Mouse (Mus musculus) cerebellum, postnatal 25 days (tissue): ENCODE data around the gene Hoxd10.
A peak's percentile ranks its signal among the peaks of the same experiment; 100 is the strongest.

Experiments
- DNase-seq, 2 experiments: peaks; one replicate each; pipeline ENCODE4 v3.0.0; 2021; ENCODE audit warnings: mixed read lengths in 2 of 2

Gene Hoxd10

GRCm38 (mm10) chr2:74711721-74712621 is 20.2 kb downstream of the Hoxd10 start, which contains the start of the genes Hoxd3 and Hoxd4:
Gene Hoxd3 (plus strand): TSS chr2:74711927.
Gene Hoxd4 (plus strand): TSS chr2:74711929.
- no peak for DNase-seq

DNA sequence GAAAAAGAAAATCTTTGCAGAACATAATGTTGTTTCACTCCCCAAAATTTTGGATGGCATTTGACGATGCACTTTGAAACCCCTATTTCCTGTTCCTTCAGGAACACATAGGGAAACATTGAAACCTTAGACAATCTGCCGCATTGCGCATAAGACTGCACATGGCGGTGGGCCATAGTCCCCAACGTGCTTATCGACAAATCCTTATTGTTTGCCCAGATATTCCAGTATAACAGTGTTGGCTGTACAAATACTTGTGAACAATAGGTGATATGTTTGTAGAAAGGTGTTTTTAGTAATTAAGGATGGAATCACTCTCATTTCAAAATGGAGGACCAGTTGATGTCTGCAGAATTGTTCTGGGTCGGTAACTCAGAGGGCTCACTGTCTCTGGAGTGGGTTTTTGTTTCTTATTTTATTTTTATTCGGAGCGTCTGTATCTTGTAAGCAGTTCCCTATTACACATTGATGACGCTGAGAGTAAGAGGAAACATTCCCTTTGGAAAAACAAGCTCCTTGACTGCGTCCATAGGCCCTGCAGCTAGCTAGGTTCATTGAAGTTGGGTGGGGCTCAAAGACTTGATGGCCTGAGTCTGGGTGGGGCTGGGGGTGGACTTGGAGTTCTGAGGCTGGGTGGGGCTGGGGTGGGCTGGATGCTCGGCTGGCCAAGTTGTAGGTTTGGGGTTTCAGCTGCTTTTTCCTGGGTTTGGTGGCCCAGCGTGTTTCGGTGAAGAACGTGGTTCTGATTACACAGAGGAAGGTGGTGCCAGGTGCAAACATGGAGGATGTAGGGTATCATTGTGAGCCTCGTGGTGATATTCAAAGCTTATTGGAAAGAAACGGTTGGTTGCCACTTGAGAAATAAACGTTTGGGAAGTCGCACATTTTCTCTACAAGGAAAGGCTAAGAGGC is 21.8 kb downstream of the Hoxd10 start:
- DNase-seq: no peak

DNA sequence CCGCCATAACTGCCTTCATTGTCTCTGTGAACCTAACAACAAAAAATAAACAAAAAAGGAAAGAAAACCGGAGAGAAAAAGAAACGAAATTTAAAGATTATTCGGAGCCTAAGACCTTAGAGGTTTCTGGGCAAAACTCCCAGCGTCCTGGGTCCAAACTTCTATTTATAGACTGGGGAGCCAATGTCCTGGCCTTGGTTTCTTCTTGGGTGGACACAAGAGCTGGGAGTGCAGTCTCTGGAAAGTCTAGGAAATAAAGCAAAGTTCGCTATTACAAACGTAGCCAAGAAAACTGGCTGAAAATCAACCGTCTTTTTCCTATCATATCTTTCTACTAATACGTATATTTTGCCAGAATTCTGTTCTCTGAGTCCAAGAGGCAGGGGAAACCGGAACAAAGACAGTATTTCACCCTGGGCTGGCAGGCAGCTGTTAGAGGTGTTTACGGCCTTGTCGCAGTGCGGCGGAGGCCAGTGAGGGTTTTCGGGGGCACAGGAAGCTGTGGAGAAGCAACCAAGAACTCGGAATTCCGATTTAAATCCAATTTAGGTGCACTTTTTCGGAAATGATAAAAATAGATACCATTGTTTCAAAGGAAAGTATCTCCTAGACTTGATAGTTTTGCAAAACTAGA is 22.5 kb downstream of the Hoxd10 start:
- DNase-seq: no peak

GRCm38 (mm10) chr2:74714881-74715280 is 23.2 kb downstream of the Hoxd10 start:
- DNase-seq: no peak

GRCm38 (mm10) chr2:74715504-74716241 is 23.9 kb downstream of the Hoxd10 start:
- DNase-seq: peak; percentile 62 to 81

DNA sequence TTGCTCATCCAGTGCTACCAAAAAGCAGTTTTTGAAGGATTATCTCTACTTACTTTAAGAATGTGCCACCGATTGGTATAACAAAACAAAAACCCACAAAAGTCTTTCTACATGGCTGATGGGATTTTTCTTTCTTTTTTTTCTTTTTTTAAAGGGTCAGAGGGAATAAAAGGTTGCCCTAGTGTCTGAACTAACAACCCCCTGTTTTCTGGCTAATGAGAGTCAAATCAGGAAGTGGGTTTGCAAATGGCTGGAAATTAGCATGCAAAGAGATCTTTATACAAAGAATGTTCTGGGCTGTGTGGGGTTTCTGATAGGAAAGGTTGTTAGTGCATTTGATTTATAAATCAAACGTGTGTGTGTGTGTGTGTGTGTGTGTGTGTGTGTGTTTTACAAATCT is 28.7 kb downstream of the Hoxd10 start:
- DNase-seq: no peak

GRCm38 (mm10) chr2:74720955-74721491 is 29.3 kb downstream of the Hoxd10 start:
- no peak for DNase-seq

DNA sequence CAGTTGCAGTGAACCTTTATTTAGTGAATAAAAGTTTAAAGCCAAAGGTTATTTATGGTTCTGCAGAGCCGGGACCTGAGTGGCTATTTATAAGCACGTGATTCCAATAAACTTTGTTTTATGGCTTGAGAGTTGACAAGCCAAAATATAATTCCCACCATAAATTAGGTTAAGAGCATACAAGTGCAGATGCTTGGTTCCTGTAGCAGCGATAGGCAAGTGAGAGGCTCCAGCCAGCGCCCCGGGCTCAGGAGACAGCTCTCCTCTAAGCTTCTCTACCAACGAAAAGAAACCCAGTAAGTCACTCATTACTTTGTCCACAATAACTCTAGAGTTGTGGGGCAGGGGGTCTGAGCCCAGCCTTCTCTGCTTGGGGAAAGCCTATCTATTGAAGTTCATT is 30.2 kb downstream of the Hoxd10 start:
- no peak for DNase-seq

GRCm38 (mm10) chr2:74722949-74723348 is 31.2 kb downstream of the Hoxd10 start:
- no peak for DNase-seq

DNA sequence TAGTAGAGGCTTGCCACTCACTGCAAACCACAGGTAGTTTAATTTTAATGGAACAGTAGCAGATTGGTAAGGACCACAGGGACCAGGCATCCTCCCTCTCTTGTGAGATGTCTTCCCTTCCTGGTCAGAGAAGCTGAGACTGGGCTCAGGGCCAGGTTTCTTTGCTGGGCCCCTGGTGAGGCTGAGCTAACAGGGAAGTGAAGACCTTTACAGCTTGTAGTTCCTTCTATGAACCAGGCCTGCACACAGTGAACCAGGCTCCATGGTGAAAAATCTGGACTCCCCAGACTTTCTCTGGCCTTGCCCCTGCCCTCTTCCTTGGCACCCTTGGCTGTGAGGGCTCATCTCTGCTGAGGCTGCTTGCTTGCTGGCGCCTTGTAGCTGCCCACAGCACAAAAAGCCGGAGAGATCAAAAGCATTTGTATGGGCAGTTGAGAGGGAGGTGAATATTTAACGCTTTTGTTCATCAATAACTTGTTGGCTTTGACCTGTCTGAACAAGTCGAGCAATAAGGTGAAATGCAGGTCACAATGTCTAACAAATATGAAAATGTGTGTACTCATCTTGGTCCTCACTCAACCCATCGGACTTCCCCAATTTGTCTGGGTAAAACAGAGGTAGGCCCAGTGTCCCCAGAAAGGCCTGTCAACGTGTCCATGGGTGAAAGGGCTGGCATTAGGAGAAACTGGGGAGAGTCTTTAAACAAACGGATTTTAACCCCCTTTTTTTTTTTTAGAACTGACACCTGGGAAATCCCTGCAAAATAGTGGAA is 32.7 kb downstream of the Hoxd10 start:
- DNase-seq: no peak

DNA sequence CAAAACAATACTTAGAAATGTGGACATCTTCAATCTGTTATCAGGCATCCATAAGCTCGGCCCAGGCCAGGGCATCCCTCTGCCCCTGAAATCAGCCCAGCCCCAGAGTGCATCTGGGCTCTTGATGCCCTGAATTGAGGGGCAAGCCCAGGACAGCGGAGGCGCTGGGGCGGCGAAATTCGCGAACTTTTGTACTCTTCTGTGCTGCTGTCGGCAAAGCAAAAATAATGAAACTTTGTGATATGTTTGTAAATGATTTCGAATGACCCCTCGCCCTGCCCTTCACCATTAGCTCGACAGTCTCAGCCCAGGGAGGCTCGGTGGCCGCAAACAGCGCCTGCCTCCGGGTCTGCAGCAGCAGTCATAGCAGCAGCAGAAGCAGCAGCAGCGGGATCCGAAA is 33.4 kb downstream of the Hoxd10 start:
- DNase-seq: no peak

DNA sequence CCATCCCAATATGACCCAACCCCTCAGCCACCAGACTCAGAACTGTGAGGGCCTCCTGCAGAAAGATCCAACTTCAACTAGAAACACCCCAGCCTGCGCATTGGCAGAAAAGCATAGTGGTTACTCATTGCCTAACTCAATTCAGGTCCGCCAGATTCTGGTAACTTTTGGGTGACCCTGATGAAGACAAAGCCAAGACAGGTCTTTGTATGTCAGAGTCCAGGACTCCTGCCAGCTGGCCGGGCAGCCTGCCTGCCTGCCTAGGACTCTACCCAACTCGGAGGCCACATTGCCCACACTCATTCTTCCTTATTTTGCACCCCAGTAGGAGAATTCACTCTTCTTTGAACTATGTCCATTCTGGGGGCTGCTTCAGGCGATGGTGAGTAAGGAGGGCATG is 34.8 kb downstream of the Hoxd10 start, which contains the start of gene Gm28230:
Gene Gm28230 (plus strand): TSS at position 178 of the 400 bp plus-strand sequence.
- no peak for DNase-seq

DNA sequence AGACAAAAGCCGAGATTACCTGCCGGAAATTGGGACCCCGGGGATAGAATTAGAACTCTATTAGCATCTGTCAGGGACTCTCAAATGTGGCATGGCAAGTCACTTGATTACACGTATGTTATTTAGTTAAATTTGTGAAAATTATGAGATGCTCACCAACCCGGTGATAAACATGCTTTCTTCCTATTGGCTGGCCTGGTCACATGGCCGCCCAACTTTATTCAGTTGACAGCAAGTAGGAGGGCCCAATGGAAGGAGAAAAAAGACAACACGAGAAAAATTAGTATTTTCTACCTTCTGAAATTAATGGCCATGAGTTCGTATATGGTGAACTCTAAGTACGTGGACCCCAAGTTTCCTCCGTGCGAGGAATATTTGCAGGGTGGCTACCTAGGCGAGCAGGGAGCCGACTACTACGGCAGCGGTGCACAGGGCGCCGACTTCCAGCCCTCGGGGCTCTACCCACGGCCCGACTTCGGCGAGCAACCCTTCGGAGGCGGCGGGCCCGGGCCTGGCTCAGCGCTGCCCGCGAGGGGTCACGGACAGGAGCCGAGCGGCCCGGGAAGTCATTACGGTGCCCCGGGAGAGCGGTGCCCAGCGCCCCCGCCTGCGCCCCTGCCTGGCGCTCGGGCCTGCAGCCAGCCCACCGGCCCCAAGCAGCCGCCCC is 35.4 kb downstream of the Hoxd10 start:
- no peak for DNase-seq

GRCm38 (mm10) chr2:74727640-74728302 is 36.0 kb downstream of the Hoxd10 start:
- no peak for DNase-seq

DNA sequence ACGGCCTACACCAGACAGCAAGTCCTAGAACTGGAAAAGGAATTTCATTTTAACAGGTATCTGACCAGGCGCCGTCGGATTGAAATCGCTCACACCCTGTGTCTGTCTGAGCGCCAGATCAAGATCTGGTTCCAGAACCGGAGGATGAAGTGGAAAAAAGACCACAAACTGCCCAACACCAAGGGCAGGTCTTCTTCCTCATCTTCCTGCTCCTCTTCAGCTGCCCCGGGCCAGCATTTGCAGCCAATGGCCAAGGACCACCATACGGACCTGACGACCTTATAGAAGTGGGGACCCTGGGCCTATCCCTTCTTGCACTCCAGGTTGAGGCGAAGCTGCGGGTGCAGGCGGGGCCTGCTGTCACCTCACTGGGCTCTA is 36.6 kb downstream of the Hoxd10 start:
- no peak for DNase-seq

DNA sequence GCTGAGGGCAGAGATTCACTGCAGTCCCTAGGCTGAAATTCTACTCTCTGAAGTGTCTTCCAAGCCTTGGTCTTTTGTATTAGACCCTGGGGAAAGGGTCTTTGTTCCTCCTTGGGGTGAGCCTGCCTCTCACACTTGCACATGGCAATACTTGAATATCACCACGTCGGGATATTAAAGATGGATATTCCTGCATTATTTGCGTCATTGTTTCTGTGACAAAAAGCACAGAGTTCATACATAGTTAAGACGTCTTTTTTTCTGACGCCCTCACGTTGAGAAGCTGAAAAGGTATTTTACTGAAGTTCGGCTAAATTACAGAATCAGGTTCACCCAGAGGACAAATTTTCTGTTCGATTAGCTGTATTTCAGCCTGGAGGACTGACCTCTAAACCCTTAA is 38.6 kb downstream of the Hoxd10 start:
- DNase-seq: no peak

GRCm38 (mm10) chr2:74731055-74731454 is 39.3 kb downstream of the Hoxd10 start:
- DNase-seq: no peak

DNA sequence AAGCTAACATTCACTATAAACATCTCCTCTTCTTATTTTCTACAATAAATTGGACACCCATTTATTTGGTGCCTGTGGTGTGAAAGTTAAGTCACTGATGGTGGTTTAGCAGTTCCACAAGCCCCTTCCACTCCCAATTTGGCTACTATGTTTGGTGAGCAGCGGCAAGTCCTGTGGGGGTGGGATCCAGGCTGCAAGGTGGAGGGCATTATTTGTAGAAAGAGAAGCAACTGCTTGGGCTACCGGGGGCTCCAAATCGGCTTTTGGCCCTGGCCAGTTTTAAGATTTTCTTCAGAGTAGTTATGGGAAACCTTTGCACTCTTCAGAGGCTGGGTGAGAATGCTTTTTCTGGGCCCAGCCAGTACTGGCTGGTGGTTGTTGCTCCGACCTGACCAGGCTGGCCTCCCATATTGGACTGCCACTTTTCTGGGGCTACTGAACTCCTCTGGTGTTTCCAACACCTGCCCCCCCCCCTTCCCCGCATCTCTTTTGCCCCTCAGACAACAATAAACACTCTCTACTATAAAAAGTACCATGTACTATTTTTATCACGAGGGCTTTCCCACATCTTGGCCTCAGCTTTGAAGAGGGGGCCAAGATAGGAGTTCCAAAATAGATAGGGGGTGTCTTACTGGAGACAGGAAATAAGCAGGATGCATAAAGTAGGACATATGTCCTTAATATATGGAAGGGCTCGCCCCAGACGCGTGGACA is 40.2 kb downstream of the Hoxd10 start:
- DNase-seq: no peak
